Mouse (Mus musculus) neural tube, embryonic 13.5 days (tissue): ENCODE measurements at regions not wholly inside any gene's neighbourhood (a gene's known extent, or its start where the extent isn't known, plus 50 kb on each side); places are given as distances from the start of the nearest gene placed in this dataset.

Source experiments
- ATAC-seq: fragments of 200-750 bp; cut with Nextera tagmentation; 2 replicates; pipeline ENCODE4 v1.8.0; 2017; ENCODE audit warnings: low read depth, mild to moderate bottlenecking, moderate TSS enrichment, moderate library complexity
- H3K27ac ChIP-seq: fragments of 300-500 bp; sonication (generic); replicated peaks from 2 replicates; pipeline ENCODE4 v1.5.1; 2015; ENCODE audit warnings: moderate library complexity, mild to moderate bottlenecking, inconsistent platforms
- H3K27me3 ChIP-seq: fragments of 300-500 bp; sonication (generic); 2 replicates; pipeline ENCODE4 v1.6.1; 2015; ENCODE audit warnings: mild to moderate bottlenecking, inconsistent platforms
- H3K36me3 ChIP-seq: fragments of 300-500 bp; sonication (generic); 2 replicates; pipeline ENCODE4 v1.6.1; 2015; ENCODE audit warnings: mild to moderate bottlenecking, inconsistent platforms
- H3K4me1 ChIP-seq: fragments of 300-500 bp; sonication (generic); replicated peaks from 2 replicates; pipeline ENCODE4 v1.6.1; 2015; ENCODE audit warnings: inconsistent platforms
- H3K4me2 ChIP-seq: fragments of 300-500 bp; sonication (generic); 2 replicates; pipeline ENCODE4 v1.6.1; 2015; ENCODE audit warnings: inconsistent platforms, mild to moderate bottlenecking, moderate library complexity
- H3K4me3 ChIP-seq: fragments of 300-500 bp; sonication (generic); 2 replicates; pipeline ENCODE4 v1.5.1; 2015; ENCODE audit warnings: mild to moderate bottlenecking, inconsistent platforms
- H3K9ac ChIP-seq: fragments of 300-500 bp; sonication (generic); 2 replicates; pipeline ENCODE4 v1.6.1; 2015; ENCODE audit warnings: moderate library complexity, mild to moderate bottlenecking, inconsistent platforms
- H3K9me3 ChIP-seq: fragments of 300-500 bp; sonication (generic); 2 replicates; pipeline ENCODE4 v1.6.1; 2016; ENCODE audit warnings: inconsistent platforms
- WGBS: fragments of 180-500 bp; shearing (Covaris S2); methylation state at CpG from one replicate; pipeline ENCODE4 v1.1.7; 2015; 5-methylcytosine and 5-hydroxymethylcytosine counted together

- Histone ChIP-seq H3K36me3 (no peaks in the 10 kb centered on the region), H3K27ac (peak overlapping the region; percentile 79), H3K9ac (no peak overlapping the region), H3K27me3 (no peaks in the 10 kb centered on the region), H3K9me3 (no peaks in the 10 kb centered on the region), H3K4me2 (no peak overlapping the region), H3K4me1 (peaks cover 29% of the 10 kb centered on the region), H3K4me3 (no peak overlapping the region)
- ATAC-seq = peak; percentile 44; the same call in 1 of the 2 replicates
- 52% methylated on average over 7 of the region's 7 CpGs for WGBS
Measured at GRCm38 (mm10) chr1:92361677-92362076, 112.0 kb downstream of the Ndufa10 start.

DNA sequence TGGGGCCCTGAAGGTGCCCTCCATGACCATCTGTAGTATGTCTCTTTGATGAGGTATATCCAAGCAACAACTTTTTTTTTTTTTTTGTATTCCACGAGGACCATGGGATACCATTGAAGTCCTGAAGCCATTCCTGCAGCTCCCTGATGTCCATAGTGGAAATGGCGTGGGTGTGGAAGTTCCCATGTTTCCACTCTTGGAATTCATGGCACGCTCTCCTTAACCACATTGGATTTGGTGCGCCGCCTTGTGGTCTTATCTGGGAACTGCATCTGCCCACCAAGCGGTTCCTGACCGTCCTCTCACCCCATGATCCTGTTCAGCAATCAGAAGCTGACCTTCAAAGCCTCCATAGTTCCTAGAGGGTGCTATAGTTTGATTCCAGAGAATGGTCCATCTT lies 113.4 kb downstream of the Ndufa10 start:
- Histone ChIP-seq H3K9ac (no peak overlapping the region), H3K27me3 (no peaks in the 10 kb centered on the region), H3K4me3 (no peak overlapping the region), H3K9me3 (no peaks in the 10 kb centered on the region), H3K27ac (peak overlapping the region; percentile 79; the same call in 1 of the 2 replicates), H3K4me1 (peaks cover 29% of the 10 kb centered on the region), H3K36me3 (no peaks in the 10 kb centered on the region), H3K4me2 (no peak overlapping the region)
- WGBS = 19% methylated on average over 7 of the region's 7 CpGs
- ATAC-seq = no peak

- H3K27me3 ChIP-seq = no peaks in the 10 kb centered on the region
- no peak overlapping the region for H3K9ac ChIP-seq
- no peaks in the 10 kb centered on the region for H3K36me3 ChIP-seq
- no peak overlapping the region for H3K27ac ChIP-seq
- no peaks in the 10 kb centered on the region for H3K9me3 ChIP-seq
- H3K4me2 ChIP-seq = no peak overlapping the region
- no peak for ATAC-seq
- H3K4me3 ChIP-seq = no peak overlapping the region
- H3K4me1 ChIP-seq = peaks cover 29% of the 10 kb centered on the region
- WGBS = 92% methylated on average over 2 of the region's 2 CpGs
Measured at GRCm38 (mm10) chr1:92359473-92359872, 114.2 kb downstream of the Ndufa10 start.

- H3K4me3 ChIP-seq = no peak overlapping the region
- WGBS = 89% methylated on average over 8 of the region's 8 CpGs
- no peak overlapping the region for H3K9ac ChIP-seq
- no peaks in the 10 kb centered on the region for H3K9me3 ChIP-seq
- no peak overlapping the region for H3K27ac ChIP-seq
- peaks cover 29% of the 10 kb centered on the region for H3K4me1 ChIP-seq
- H3K36me3 ChIP-seq = no peaks in the 10 kb centered on the region
- no peaks in the 10 kb centered on the region for H3K27me3 ChIP-seq
- no peak overlapping the region for H3K4me2 ChIP-seq
- no peak for ATAC-seq
Measured at GRCm38 (mm10) chr1:92358758-92359287, 114.8 kb downstream of the Ndufa10 start.

DNA sequence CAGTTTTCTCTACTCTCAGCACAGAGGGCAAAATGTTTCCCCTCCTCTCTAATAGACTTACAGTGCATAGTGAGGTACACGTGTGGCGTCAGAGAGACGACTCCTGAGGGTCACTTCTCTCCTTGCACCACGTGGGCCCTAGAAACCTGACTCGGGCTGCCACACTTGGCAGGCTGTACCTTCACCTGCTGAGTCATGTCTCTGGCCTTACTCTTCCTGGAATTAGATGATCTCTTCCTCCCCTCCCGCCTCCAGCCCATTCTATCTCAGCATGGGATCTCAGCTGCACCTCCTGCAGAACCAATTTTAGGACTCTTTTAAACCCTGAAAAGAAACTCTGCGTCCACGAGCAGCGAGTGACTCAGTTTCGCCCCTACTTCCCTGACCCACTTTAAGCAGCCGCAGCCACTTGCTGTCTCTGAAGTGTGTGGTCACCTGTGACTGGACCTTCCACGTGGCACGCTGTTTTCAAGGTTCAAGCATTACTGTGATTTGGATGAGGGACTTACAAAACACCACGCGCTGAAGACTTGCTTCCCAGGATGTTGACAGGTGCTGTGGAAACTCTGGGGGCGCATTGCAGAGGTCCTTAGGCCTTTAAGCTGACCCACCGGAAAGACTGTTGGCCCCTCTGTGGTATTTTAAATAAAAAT lies 125.2 kb downstream of the Ndufa10 start:
- WGBS = 50% methylated on average over 17 of the region's 17 CpGs
- no peak overlapping the region for H3K4me3 ChIP-seq
- no peak for ATAC-seq

GRCm38 (mm10) chr1:92347656-92348055 lies 126.0 kb downstream of the Ndufa10 start:
- no peaks in the 10 kb centered on the region for H3K36me3 ChIP-seq
- no peak overlapping the region for H3K9ac ChIP-seq
- no peaks in the 10 kb centered on the region for H3K27me3 ChIP-seq
- no peak for ATAC-seq
- 62% methylated on average over 9 of the region's 9 CpGs for WGBS
- no peak overlapping the region for H3K4me2 ChIP-seq
- H3K4me1 ChIP-seq = peaks cover 8% of the 10 kb centered on the region
- H3K9me3 ChIP-seq = no peaks in the 10 kb centered on the region
- H3K27ac ChIP-seq = no peak overlapping the region
- H3K4me3 ChIP-seq = no peak overlapping the region

More for the DNA sequence above, 125.2 kb downstream of the Ndufa10 start:
- no peak overlapping the region for H3K4me2 ChIP-seq
- no peaks in the 10 kb centered on the region for H3K27me3 ChIP-seq
- peaks cover 8% of the 10 kb centered on the region for H3K4me1 ChIP-seq
- H3K9me3 ChIP-seq = no peaks in the 10 kb centered on the region
- no peaks in the 10 kb centered on the region for H3K36me3 ChIP-seq
- no peak overlapping the region for H3K9ac ChIP-seq
- no peak overlapping the region for H3K27ac ChIP-seq

GRCm38 (mm10) chr1:92343768-92344167 lies 129.9 kb downstream of the Ndufa10 start:
- Histone ChIP-seq H3K9me3 (no peaks in the 10 kb centered on the region; the same call in 1 of the 2 replicates), H3K9ac (no peak overlapping the region), H3K36me3 (no peaks in the 10 kb centered on the region), H3K4me3 (no peak overlapping the region), H3K4me1 (peaks cover 8% of the 10 kb centered on the region), H3K27ac (no peak overlapping the region), H3K4me2 (no peak overlapping the region), H3K27me3 (no peaks in the 10 kb centered on the region)
- no peak for ATAC-seq
- 88% methylated on average over 2 of the region's 2 CpGs for WGBS

- Histone ChIP-seq H3K4me2 (no peak overlapping the region), H3K27ac (no peak overlapping the region), H3K9me3 (no peaks in the 10 kb centered on the region; the same call in 1 of the 2 replicates), H3K4me1 (peaks cover 3% of the 10 kb centered on the region), H3K36me3 (no peaks in the 10 kb centered on the region), H3K9ac (no peak overlapping the region), H3K4me3 (no peak overlapping the region), H3K27me3 (no peaks in the 10 kb centered on the region)
- no peak for ATAC-seq
- 91% methylated on average over 5 of the region's 5 CpGs for WGBS
Measured at GRCm38 (mm10) chr1:92343161-92343598, 130.5 kb downstream of the Ndufa10 start.

- Histone ChIP-seq H3K9me3 (no peaks in the 10 kb centered on the region; the same call in 1 of the 2 replicates), H3K27ac (no peak overlapping the region), H3K36me3 (no peaks in the 10 kb centered on the region), H3K27me3 (no peaks in the 10 kb centered on the region), H3K9ac (no peak overlapping the region), H3K4me2 (no peak overlapping the region), H3K4me1 (no peaks in the 10 kb centered on the region), H3K4me3 (no peak overlapping the region)
- ATAC-seq = no peak
- WGBS = 89% methylated on average over 12 of the region's 12 CpGs
Measured at GRCm38 (mm10) chr1:92341846-92342540, 131.7 kb downstream of the Ndufa10 start.

DNA sequence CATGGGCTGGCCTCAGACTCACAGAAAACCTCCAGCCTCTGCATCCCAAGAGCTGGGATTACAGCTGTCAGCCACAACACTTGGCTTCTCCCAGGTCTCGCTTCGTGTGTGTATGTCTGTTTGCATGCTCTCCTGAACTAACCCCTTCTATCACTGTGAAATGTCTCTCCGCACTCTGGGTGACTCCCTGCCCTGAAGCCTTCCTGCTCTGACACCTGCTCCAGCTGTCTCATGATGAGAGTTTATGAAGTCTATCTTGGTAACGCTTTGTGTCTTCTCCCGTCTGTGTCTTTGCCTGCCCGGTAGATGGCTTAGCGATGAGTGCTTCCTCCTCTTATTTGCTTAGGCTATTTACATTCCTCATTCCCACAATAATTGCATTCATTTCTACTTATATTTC lies 133.0 kb downstream of the Ndufa10 start:
- Histone ChIP-seq H3K27ac (no peak overlapping the region), H3K36me3 (no peaks in the 10 kb centered on the region), H3K27me3 (no peaks in the 10 kb centered on the region), H3K4me2 (no peak overlapping the region), H3K4me1 (no peaks in the 10 kb centered on the region), H3K9ac (no peak overlapping the region), H3K9me3 (no peaks in the 10 kb centered on the region; the same call in 1 of the 2 replicates), H3K4me3 (no peak overlapping the region)
- no peak for ATAC-seq
- 84% methylated on average over 7 of the region's 7 CpGs for WGBS

- Histone ChIP-seq H3K27me3 (no peaks in the 10 kb centered on the region), H3K9ac (no peak overlapping the region), H3K36me3 (no peaks in the 10 kb centered on the region), H3K9me3 (no peaks in the 10 kb centered on the region; the same call in 1 of the 2 replicates), H3K4me3 (no peak overlapping the region), H3K4me2 (no peak overlapping the region), H3K4me1 (no peaks in the 10 kb centered on the region), H3K27ac (no peak overlapping the region)
- WGBS = 85% methylated on average over 1 of the region's 1 CpGs
- no peak for ATAC-seq
Measured at GRCm38 (mm10) chr1:92338589-92338988, 135.1 kb downstream of the Ndufa10 start.

GRCm38 (mm10) chr1:92337450-92337849 lies 136.2 kb downstream of the Ndufa10 start:
- Histone ChIP-seq H3K27ac (no peak overlapping the region), H3K9me3 (no peaks in the 10 kb centered on the region; the same call in 1 of the 2 replicates), H3K27me3 (no peaks in the 10 kb centered on the region), H3K4me1 (no peaks in the 10 kb centered on the region), H3K36me3 (no peaks in the 10 kb centered on the region), H3K9ac (no peak overlapping the region), H3K4me3 (no peak overlapping the region), H3K4me2 (no peak overlapping the region)
- no peak for ATAC-seq
- WGBS = 77% methylated on average over 8 of the region's 8 CpGs
